Mouse (Mus musculus) spleen, adult 2 months (tissue): Measurements from ENCODE around the gene Rnf169. TPM values are rescaled to one million over a fixed set of nuclear protein-coding genes. Genes with fewer than 3 reads are reported as not detected.

ENCODE experiments used
- DNase-seq, 2 experiments: peaks; one replicate each; pipeline versions ENCODE4 v3.0.0 to v3.0.0-alpha.2; 2012 to 2021; ENCODE audit warnings: low spot score in 2 of 2, low read depth in 1 of 2
- H3K27ac ChIP-seq: fragments of 200-500 bp; 2 replicates; pipeline ENCODE4 v1.5.1; 2012; ENCODE audit warnings: low read length, inconsistent platforms; ENCODE audit not compliant: insufficient read depth
- H3K27me3 ChIP-seq: fragments of 200-500 bp; 2 replicates; pipeline ENCODE4 v1.6.1; 2012; ENCODE audit warnings: mild to moderate bottlenecking, moderate library complexity, low read length, inconsistent platforms; ENCODE audit not compliant: control insufficient read depth, insufficient read depth
- H3K36me3 ChIP-seq: fragments of 200-500 bp; 2 replicates; pipeline ENCODE4 v1.6.1; 2012; ENCODE audit warnings: mild to moderate bottlenecking, low read length, inconsistent platforms; ENCODE audit not compliant: control insufficient read depth, insufficient read depth
- H3K4me1 ChIP-seq: fragments of 200-500 bp; 2 replicates; pipeline ENCODE4 v1.6.1; 2011; ENCODE audit warnings: inconsistent platforms; ENCODE audit not compliant: control insufficient read depth, insufficient read depth, insufficient read length
- H3K4me3 ChIP-seq: fragments of 200-500 bp; 2 replicates; pipeline ENCODE4 v1.5.1; 2011; ENCODE audit warnings: mild to moderate bottlenecking, inconsistent platforms; ENCODE audit not compliant: insufficient read depth, insufficient read length; ENCODE audit errors: extremely low read depth
- CTCF ChIP-seq: fragments of 200-500 bp; IDR thresholded peaks from 2 replicates; pipeline ENCODE4 v1.5.1; 2011; ENCODE audit warnings: mild to moderate bottlenecking, inconsistent platforms; ENCODE audit not compliant: insufficient read depth, insufficient read length, insufficient replicate concordance; ENCODE audit errors: extremely low read depth
- POLR2A ChIP-seq: fragments of 200-500 bp; IDR thresholded peaks from 2 replicates; pipeline ENCODE4 v1.6.1; 2011; ENCODE audit warnings: low read depth, low read length, inconsistent platforms
- WGBS: fragments of 180-500 bp; shearing (Covaris S2); methylation state at CpG from one replicate; pipeline ENCODE4 v1.1.7; 2018; 5-methylcytosine and 5-hydroxymethylcytosine counted together
- polyA plus RNA-seq: library from polyadenylated mRNA; depleted of rRNA; stranded (reverse); fragments of >200 nt; gene quantifications from 2 replicates; pipeline ENCODE4 v1.2.3, GENCODE M21; 2012

The Rnf169 gene
- polyA plus RNA-seq, 1 experiment = 4.3 TPM

- 24% methylated on average over 7 of the region's 7 CpGs for WGBS
- Histone ChIP-seq H3K27me3 (no peaks in the 10 kb centered on the region), H3K36me3 (no peaks in the 10 kb centered on the region), H3K4me1 (no peaks in the 10 kb centered on the region), H3K27ac (no peak overlapping the region), H3K4me3 (no peak overlapping the region)
- no peak for DNase-seq
- TF ChIP-seq CTCF (no peak), POLR2A (no peak)
Observed at GRCm38 (mm10) chr7:99995186-99995585, 14.9 kb upstream of the Rnf169 start.

DNA sequence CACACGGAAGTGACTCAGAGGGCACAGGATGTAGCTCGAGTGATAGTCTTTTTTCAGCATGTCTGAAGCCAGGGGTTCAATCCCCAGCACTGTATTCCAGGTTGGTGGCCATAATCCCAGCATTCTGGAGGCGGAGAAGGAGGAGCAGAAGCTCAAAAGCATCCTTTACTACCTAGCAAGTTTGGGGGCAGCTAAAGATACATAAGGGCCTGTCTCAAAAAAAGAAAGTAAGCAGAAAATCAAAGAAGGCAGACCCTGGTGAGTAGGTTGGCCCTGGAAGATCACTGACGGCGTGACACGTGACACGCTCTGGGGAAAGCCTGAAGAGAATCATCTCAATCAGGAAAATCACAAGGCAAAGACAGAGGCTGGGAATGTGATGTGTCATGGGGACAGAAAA, 12.9 kb upstream of the Rnf169 start:
- 74% methylated on average over 7 of the region's 7 CpGs for WGBS

DNA sequence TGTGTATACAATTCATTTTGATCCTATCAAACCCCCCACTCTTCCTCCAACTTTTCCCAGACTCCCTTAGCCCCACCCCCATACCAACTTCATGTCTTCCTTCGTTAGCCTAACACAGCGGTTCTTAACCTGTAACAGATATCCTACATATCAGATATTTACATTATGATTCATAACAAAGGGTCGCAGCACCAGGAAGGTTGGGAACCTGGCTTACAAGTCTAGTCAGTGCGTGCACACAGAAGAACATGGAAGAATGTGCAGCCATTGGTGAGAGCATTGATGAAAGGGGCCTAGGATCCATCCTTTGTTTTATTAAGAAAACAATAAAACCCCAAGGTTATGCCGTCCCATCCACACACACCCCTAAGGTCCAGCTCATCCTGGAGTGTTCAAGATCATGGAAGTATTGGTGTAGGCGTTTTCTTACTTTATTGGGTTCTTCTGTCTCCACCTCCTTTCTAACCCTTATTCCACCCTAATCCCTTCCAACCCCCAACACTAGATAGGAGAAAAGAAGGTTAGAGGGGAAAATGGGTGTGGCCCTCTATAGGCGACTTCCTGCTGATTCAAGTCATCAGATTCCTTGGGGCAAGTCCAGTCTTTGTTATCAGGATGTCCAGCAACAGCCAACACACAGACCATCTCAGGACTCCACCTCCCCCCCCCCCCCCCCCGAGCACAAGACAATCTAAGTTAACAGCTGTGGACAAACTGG, 10.9 kb upstream of the Rnf169 start:
- Histone ChIP-seq H3K27me3 (no peaks in the 10 kb centered on the region), H3K27ac (no peak overlapping the region), H3K4me3 (no peak overlapping the region), H3K36me3 (no peaks in the 10 kb centered on the region), H3K4me1 (no peaks in the 10 kb centered on the region)
- no peak for TF ChIP-seq CTCF
- no peak for TF ChIP-seq POLR2A
- DNase-seq = no peak
- 85% methylated on average over 8 of the region's 8 CpGs for WGBS

More for the DNA sequence above, 12.9 kb upstream of the Rnf169 start:
- no peak for DNase-seq
- no peaks in the 10 kb centered on the region for H3K36me3 ChIP-seq
- no peaks in the 10 kb centered on the region for H3K4me1 ChIP-seq
- no peak overlapping the region for H3K4me3 ChIP-seq
- no peaks in the 10 kb centered on the region for H3K27me3 ChIP-seq
- TF ChIP-seq POLR2A (no peak), CTCF (no peak)
- no peak overlapping the region for H3K27ac ChIP-seq

- no peak for DNase-seq
- 88% methylated on average over 15 of the region's 15 CpGs for WGBS
Observed at GRCm38 (mm10) chr7:99989844-99990760, 9.9 kb upstream of the Rnf169 start.

DNA sequence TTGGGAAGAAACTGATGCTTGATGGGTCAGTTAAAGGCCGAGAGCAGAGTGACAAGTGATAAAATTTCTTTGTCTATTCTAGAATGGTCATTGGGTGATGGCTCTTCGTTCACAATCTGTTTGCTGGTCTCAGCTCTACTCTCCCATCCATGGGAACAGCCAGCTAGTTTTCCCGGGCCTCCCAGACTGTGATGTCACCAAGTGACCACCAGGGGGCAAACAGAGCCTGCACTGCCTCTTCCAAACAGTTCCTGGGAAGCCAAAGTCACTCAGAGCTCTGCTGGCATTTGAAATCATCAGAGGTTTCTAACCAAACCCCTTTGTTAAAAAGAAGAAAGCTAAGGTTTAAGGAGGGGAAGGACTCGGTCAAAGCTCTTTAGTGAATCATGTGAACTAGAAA, 8.5 kb upstream of the Rnf169 start:
- 21% methylated on average over 4 of the region's 4 CpGs for WGBS
- Histone ChIP-seq H3K4me1 (no peaks in the 10 kb centered on the region), H3K36me3 (no peaks in the 10 kb centered on the region), H3K27ac (no peak overlapping the region), H3K4me3 (no peak overlapping the region), H3K27me3 (no peaks in the 10 kb centered on the region; the same call in 1 of the 2 replicates)
- DNase-seq = peak in 1 of 2 experiments; percentile 33
- TF ChIP-seq POLR2A (no peak), CTCF (peak; percentile 80; the same call in 1 of the 2 replicates)

More at GRCm38 (mm10) chr7:99989844-99990760, 9.9 kb upstream of the Rnf169 start:
- no peak overlapping the region for H3K4me3 ChIP-seq
- no peaks in the 10 kb centered on the region; the same call in 1 of the 2 replicates for H3K27me3 ChIP-seq
- H3K4me1 ChIP-seq = no peaks in the 10 kb centered on the region
- H3K36me3 ChIP-seq = no peaks in the 10 kb centered on the region
- TF ChIP-seq POLR2A = no peak
- no peak for TF ChIP-seq CTCF
- no peak overlapping the region for H3K27ac ChIP-seq

DNA sequence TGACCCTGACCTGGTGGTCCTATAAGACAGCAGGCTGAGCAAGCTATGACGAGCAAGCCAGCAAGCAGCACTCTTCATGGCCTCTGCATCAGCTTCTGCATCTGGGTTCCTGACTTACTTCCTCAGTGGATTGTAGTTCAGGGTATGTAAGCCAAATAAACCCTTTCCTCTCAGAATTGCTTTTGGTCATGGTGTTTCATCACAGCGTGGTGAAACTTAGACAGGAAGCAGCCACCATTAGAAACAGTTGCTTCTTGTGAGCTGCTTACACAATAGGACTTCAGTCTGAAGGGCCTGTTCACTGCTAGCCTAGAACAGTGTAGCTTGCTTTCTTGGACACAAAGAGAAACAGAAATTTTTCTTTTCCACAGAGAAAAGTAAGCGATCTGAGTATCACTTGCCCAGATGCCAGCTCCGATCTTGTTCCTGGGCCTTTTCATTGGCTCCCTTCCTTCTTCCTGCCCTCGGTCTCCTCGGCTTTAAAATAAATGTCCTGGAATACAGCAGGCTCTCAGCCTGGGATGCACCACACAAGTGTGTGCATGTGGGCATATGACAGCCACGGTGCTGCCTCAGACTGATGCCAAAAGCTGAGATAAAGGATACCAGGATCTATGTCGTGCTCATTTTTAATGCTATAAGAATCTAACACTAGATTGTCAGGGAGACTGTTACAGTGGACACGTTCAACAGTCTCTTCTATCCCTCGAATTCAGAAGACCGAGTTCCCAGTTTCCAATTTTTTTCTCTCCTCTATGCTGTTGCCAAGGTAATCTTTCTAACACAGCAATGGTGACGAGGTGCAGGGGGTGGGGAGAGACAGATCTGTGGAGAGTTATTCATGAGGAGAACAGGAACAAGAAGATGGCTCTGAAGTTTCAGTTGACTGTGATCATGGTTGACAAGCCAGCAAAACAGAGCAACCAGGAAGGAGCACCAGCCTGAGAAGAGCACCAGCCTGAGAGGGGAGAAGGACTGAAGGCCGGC, 2.3 kb upstream of the Rnf169 start:
- DNase-seq = no peak
- no peaks in the 10 kb centered on the region for H3K36me3 ChIP-seq
- H3K4me3 ChIP-seq = no peak overlapping the region
- H3K4me1 ChIP-seq = peaks cover 4% of the 10 kb centered on the region
- no peaks in the 10 kb centered on the region; the same call in 1 of the 2 replicates for H3K27me3 ChIP-seq
- WGBS = 88% methylated on average over 13 of the region's 13 CpGs
- H3K27ac ChIP-seq = no peak overlapping the region
- TF ChIP-seq POLR2A (no peak), CTCF (no peak)
